Mouse (Mus musculus): Measurements from ENCODE around the gene Aldh1a3. TPM values are rescaled to one million over a fixed set of nuclear protein-coding genes. Genes with fewer than 3 reads are reported as not detected.

Gene Aldh1a3
- total RNA-seq, 2 experiments from 2014 or later = 0.88 to 1.6 TPM

DNA sequence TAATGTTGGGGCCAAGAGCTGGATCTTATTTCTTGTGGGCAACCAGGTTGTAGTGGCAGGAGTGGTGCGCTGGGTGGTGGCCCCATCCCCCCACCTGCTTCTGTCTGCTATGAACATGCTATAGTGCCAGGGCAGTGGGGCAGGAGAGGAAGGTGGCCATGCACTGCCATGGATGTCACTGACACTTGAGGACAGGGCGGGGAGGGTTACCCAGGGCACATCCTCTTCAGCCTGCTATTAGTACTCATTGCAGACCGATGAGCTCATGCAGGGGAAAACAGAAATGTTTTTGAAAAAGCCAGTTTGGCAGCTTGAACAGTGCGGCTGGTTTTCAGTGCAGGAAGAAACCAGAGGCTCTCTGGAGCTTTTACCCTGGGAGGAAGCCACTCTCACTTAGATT lies 10.5 kb downstream of the Aldh1a3 start:
- DNase-seq = no peak

DNA sequence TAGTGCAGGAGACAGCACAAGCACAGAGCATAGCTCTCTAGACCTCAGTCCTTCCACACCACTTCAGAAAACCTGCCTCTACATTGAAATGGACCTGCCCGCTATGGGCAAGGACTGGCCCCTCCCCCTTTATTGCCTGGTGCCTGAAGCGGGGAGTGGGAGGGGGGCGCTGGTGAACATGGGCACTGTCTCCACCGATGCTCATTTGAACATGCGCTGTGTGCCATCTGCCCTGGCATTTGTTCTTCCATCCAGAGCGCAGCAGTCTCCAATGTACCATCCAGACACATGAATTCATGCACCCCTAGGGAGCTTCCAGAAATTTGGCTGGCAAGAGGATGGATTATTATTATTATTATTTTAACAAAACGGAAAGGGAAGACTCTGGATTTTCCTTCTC lies 14.2 kb downstream of the Aldh1a3 start:
- no peak for DNase-seq

DNA sequence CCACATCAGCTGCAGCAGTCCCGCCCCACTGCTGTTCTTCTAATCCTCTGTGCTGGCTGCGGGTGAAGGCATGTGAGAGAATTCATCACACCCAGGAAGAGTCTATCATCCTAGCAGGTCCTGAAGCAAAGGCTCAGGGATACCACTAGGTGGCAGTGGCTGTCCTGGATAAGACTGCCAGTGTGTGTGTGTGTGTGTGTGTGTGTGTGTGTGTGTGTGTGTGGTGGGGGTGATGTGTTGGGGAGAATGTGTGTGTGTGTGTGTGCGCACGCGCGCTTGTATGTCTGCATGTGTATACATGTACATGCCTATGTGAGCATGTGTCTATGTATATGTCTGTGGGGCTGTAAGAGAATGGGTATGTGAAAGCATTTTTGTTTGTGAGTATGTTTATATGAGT lies 17.9 kb downstream of the Aldh1a3 start:
- no peak for DNase-seq

DNA sequence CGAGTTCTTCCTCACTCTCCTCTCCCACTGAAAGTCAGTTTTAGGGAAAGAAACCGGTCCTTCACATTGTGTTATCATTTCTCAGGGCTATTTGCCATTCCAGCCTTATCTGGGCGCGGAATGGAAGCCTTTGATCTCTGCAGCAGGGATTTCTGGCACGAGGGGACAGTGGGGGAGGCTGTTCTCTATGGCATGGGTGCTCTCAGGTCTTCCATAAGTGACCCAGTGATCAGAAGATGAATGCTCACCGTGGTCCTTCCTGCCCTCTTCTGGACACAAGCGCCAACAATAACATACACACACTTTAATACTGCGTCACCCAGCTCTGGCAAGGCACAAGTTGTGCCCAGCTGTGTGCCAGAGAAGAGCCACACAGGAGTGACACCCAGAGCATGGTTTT lies 20.3 kb downstream of the Aldh1a3 start:
- DNase-seq = no peak

DNA sequence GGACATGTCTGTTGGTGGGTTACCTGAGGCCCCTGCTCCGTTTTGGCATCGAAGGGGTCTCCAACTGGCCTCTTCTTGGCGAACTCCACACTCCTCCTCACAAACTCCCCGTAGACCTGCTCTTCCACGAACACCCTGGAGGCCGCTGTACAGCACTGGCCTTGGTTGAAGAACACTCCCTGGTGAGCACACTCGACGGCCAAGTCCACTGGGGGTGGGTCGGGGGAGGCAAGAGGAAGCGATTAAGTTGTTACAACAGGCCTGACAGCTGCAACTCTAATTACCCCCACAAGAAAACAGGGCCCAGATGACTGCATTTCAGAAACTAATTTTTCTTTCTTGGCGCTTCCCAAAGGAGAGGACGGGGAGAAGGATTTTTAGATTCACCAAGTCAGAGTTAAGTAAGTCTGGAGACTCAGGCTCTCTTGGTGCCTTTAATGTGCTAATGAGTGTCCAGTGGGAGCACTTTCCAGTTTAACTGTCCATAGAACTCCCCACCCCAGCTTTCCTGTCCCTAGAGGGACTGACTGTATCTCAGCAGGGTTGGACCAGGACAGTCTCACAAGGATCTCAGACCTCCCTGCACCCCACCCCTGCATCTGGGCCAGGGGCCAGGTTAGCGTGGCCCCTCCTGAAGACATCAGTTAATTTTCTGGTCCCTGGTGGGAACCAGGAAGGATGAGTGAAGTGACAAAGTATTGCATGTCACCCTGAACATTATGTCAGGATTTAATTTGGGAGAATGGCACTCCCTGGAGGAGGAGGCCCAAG lies 21.2 kb downstream of the Aldh1a3 start:
- DNase-seq = no peak

DNA sequence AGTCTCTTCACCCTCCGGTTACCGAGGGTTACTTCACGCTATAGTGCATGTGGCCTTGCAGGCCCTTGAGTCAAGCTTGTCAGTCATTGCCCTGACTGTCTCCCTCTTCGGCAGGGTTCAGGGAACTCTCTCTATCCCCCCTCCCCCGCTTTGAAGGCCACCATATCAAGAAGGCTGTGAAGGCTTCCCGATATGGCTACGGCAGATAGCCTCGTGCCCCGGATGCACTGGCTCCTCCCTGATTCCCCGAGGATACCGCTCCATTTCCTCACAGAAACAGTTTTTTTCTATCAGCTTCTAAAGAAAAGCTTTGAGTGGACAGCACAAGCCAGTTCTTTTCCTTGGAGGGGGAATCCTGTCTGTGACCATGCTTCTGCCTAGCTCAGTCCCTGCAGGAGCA lies 21.8 kb downstream of the Aldh1a3 start:
- DNase-seq = no peak

DNA sequence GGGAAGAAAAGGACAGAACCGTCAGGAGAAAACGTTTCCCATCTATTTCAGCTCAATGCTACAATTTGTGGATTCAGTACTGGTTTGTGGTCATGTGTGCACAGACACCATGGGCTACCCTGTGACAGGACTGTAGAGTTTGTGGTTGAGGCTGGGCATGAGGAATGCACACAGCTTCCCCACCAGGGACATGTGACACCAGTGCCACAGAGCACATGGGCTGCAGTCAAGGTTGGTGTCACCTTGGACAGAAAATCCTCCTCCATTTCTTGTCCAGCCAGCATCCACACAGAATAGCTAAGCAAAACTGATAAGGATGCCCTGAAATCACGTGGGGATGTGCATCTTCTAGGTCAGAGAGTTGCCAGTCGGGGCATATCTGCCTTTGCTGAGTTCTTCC lies 22.5 kb downstream of the Aldh1a3 start:
- no peak for DNase-seq

DNA sequence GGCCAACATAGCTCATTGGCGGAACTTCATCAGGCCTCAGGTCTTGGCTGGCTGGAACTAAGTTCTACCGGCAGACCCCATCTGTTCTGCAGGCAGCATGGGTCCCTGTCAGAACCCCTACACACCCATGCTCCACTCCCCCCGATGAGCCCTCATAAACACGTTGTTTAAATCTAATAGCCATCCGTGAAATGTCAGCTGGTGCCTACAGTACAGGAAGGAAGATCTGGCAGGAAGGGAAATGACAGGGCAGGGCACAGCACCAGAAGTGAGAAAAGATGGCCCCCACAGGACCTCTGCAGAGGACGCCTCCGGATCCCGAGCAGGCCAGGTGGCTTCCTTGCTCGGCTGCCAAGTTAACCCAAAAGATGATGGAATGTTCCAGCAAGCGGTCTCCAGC lies 23.2 kb downstream of the Aldh1a3 start:
- no peak for DNase-seq

DNA sequence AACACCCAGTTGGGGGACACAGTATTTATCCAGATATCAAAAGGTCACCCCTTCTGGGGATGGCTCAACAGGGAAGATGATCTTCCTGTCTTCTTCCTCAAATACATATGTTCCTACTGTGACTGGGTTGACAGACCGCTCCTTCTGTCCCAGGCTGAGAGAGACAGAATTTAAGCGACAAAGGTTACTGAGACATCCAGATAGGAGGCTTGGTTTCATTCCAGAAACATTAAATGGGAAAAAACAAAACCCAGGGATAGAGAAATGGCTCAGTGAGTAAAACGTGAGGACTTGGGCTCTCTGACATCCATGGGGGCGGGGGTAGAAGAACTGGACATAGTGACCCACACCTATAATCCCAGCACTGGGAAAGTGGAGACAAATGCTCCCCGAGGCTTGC lies 24.4 kb downstream of the Aldh1a3 start:
- DNase-seq = no peak

DNA sequence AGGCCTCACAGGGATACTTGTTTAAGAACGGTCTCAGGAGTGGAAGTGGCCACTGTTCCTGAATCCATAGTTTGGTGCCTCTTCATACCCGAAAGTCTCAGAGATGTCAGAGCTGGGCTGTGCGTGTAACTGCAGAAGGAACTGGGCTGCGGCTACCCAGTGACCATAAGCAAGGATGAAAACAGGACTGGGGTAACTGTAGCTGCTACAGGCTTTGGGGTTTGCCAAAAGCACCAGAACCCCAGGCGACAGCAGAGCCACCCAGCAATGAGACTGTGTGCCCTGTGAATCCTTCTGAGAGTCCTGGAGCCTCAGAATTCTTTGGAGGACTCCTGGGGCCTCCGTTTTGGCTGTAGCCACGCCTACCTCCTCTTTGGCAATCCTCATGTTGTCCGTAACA lies 25.7 kb downstream of the Aldh1a3 start:
- no peak for DNase-seq

DNA sequence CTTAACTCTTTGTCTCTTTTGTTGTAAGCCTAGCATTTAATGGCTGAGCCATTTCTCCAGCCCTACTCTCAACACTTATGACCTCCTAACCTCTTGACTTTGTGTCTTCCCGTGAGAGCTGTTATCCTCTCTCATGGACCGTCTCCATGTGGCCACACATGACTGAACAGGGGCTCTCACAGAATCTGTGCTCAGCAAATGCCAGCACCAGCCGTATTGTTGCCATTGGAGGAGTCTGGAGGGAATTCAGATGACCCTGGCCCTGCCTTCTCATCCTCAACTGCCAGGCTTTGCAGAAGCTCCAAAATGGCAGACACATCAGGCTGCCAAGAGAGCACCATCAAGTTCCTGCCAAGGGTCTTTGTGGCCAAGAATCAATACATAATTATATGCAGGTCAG lies 30.0 kb downstream of the Aldh1a3 start:
- no peak for DNase-seq

DNA sequence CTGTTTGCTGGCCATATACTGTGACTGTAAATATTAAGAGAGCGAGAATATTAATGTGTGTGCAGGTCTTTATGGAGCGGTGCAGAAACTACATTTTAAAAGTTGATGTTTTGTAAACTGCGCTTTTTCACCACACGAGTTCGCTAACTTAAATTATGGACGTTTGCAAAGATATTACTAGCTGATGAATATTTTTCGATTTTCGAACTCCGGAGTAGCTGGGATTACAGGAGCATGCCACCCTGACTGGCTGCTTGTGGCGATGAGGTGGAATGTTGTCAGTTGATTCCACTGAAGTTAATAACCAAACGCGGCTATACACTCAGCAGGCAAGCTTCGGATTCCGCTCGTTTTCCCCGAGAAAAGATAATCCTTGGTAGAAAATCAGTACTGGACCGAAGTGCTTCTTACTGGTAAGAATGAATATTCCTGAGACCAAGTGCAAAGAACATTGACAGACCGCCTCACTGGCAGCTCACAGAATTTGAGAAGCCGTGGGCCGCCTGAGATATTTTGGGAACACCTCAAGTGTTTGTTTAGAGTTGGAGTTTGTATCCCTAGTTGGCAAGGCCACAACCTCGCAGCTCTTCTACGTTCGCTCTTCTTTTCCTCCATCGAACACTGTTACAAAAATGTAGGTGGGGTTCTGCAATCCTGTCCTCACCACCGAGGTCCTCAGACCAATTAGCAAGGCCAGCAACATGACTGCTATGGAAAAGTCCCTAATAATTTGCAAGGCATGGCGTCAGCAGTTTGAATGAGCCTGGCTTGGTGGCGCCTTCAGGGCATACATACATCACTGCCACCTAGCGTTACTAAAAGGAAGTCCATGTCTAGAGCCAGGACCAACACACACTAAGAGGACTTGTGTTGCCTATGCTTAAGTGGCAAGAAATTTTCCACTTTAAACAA lies 38.4 kb downstream of the Aldh1a3 start:
- DNase-seq = peak; percentile 32 to 46

DNA sequence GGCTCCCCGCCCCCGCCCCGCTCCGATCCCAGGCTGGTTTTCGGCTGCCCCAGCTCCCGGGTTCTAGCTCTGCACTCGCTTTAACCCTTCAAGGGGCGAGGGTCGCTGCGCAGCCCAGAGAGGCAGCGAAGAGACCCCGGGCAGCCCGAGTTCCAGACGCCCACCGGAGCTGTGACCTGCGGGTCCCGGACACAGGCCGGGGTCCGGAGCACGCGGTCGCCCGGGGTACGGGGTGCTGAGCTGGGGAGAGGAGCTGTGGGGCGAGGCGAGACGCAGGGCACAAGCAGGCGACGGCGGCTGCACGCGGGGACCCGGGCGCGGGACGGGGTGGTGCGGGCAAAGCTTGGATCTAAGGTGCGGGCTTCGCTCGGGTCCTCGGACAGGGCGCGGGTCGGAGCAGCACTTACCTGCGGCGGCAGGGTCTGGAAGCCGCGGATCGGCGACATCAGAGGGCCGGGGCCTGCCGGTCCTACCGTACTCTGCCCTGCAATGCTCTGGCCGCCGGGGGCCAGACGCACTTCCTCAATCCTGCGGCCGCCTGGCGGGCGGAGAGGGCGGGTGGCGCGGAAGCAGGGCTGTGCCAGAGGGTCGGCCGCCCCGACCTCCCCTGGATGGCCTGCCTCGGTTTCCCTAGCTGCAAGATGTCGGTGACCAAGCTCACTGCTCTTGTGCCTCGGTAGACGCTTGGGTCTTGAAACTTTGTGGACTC lies 39.4 kb downstream of the Aldh1a3 start, which contains the start of gene Lrrk1:
Lrrk1 (minus strand) TSS at position 538 of the 709 bp plus-strand sequence.
- DNase-seq = peak in 1 of 2 experiments; percentile 6

DNA sequence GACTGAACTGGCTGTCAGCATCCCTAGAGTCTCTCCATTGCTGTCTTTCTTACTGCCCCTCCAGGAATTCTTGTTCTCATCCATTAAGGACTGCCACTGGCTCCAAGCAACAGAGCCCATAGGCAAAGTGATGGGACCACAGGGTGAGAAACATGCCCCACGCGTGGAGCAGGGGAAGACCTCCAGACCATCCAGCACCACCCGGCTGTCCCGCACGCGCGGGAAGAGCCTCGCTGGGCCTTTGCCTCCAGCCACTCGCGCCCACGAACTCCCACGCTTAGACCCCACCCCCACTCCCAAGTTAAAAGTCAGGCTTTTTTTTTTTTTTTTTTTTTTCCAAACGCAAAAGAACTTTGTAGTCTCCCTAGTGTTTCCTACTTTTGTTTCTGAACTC lies 39.9 kb downstream of the Aldh1a3 start:
- no peak for DNase-seq

DNA sequence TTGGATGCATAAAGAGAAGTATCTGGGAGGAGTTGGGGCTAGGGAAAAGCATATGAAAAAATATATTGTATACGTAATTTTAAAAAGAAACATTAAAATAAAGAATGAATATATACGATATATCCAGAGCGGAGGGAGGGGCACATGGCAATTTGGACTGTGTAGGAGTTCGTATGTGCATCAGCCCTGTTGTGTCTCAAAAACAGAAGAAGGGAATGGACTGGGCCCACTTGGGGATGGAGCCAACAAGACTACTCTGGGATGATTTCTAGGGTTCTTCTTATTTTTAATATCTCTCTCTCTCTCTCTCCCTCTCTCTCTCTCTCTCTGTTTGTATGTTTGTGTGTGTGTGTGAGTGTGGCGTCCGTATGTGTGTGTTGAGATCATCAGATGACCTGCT lies 40.9 kb downstream of the Aldh1a3 start:
- no peak for DNase-seq

DNA sequence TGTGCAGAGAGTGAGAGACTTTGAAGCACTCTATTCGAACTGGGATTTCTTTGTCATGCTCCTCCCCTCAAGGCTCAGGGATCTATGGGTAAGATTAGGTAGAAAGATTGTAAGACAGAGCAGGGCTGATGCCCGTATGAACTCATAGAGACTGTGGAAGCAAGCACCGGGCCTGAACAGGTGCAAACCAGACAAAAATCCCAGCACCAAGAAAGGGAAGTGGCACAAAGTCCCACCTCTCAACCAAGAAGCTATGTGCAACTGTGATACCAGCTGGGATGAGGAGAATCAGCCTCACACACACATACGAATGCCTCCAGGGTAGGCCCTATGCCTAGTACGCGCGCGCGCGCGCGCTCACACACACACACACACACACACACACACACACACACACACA lies 41.5 kb downstream of the Aldh1a3 start:
- no peak for DNase-seq

DNA sequence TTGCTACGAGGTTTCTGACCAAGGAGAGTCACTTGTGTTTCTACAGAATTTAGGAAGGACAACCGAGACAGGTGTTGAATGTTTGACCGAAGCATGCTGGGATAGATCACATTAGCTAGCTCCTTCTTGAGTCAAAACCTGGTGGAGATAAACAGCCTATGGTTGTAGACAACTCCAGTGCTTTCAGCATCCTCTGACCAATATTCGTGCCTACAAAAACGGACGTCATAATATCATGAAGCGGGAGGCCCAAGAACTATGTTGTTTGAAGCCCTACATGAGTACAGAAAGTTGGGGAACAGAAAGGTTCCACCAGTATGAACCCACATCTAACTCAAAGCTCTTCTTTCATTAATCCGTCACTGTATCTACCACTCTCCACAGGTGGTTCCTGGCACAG lies 42.4 kb downstream of the Aldh1a3 start:
- no peak for DNase-seq

DNA sequence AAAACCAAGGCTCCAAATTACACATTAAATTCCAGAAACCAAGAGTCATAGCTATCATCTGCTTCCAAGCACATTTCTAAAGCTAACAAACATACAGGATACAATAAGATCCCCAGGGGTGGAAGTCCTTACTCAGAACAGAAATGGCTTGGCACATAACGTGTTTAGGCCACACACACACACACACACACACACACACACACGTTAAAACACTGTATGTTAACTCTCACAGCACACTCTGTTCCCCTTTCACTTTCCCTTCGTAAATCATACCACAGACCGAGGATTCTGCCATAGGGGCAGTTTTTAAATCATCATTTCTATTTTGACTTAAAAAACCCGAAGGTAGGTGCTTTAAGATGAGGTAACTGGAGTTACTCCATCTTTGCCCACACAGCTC lies 43.1 kb downstream of the Aldh1a3 start:
- DNase-seq = no peak

DNA sequence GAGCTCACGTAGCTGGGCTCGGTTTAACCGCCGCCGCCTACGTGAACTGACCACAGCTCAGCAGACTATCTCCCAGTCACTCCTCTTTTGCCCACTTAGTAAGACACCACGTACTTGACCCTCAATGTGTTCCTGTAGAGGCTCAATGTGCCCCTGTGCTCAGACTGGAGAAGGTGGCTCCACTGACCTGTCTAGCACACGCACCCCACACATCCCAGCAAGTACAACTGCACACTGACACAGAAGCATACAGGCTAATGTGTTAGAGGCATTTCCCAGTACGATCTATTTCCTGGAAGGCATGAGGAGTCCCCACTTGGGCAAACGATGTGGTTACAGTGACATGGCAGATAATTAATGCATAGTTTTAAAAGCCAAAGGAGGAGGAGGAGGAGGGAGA lies 50.8 kb downstream of the Aldh1a3 start:
- no peak for DNase-seq

DNA sequence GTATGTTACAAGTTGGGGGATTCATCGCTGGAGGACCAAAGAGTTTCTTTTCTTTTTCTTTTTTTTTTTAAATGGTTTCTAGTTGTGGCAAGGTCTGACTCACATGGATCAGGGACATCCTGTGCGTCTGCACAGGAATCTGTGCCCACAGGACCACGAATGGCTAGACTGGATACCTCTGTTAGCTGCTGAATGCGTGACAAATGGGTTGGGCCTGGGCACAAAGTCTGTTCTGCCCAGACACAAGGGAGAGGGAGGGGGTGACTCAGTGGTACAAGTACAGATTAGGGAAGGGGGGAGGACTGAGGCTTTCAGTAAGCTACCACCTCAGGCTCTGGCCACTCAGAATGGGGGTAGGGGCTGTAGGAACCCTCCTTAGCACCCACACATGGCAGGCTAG lies 51.6 kb downstream of the Aldh1a3 start:
- no peak for DNase-seq

DNA sequence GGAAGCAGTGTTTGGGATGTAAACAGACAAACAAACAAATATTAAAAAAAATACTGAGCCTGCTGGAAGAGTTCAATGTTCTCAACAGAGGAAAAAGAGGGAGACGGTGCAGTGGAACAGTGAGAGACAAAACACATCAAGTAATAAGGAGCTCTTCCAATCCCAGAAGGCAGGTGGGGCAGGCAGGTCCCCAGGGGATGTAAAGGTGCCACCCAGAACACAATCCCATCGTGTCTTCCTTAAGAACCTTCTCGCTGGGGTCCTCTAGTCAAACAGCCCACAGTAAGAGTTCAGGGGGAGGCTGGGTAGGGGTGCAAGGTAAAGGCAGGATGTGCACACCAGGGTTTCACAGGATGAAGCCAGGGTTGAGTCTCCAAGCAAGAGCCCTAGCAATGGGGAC lies 53.9 kb downstream of the Aldh1a3 start:
- no peak for DNase-seq

DNA sequence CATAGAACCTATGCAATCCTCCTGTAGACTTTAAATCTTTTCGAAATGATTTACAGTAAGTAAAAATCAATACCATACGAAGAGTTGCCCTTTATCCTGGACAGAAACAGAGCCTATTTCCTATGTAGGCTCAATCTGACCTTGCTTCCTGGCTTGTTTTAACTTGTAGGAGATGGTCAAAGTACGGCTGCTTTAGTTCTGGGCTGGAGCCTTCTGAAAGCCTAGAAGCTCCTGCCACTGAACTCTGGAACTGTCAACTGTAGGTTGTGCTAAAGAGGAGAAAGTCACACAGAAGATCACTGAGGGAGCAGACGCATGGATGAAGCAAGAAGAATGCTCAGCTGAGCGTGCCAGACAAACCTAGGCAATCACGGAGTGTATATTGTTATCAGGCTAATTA lies 56.3 kb downstream of the Aldh1a3 start:
- DNase-seq = no peak

DNA sequence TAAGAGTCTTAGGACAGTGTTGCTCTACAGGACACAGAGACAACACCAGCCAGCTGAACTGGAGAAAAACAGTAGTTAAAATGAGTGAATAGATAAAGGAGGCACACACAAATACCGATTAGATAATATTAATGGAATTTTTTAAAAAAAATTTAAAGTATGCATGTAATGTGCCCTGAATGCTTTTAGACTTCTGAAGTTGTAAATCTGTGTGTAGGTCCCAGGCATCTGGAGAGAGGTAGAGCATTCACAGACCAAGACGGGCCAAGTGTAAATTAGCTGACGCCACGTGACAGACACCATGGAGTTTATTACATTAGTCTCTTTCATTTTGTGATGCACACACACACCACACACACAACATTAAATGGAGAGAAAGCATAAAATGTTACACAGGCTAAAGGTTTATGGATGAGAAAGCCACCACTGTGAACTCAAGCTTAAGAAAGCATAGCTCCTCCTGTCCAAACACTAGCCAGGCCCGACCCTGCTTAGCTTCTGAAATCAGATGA lies 57.3 kb downstream of the Aldh1a3 start:
- DNase-seq = no peak

Data from layer of hippocampus, postnatal 36 days (tissue).